Mouse (Mus musculus) small intestine, adult 2 months (tissue): Measurements from ENCODE around the gene Gm43518. TPM values are rescaled to one million over a fixed set of nuclear protein-coding genes. Genes with fewer than 3 reads are reported as not detected.
A peak's percentile ranks its signal among the peaks of the same experiment; 100 is the strongest.

Source experiments
- H3K27ac ChIP-seq: fragments of 200-500 bp; 2 replicates; pipeline ENCODE4 v1.5.1; 2012; ENCODE audit warnings: low read depth, low read length, control low read depth, inconsistent platforms; ENCODE audit not compliant: insufficient read depth
- H3K27me3 ChIP-seq: fragments of 200-500 bp; 2 replicates; pipeline ENCODE4 v1.6.1; 2012; ENCODE audit warnings: mild to moderate bottlenecking, moderate library complexity, low read length, inconsistent platforms; ENCODE audit not compliant: control insufficient read depth, insufficient read depth
- H3K36me3 ChIP-seq: fragments of 200-500 bp; 2 replicates; pipeline ENCODE4 v1.6.1; 2012; ENCODE audit warnings: mild to moderate bottlenecking, low read length, control low read depth, inconsistent platforms; ENCODE audit not compliant: control insufficient read depth, insufficient read depth
- H3K4me1 ChIP-seq: fragments of 200-500 bp; 2 replicates; pipeline ENCODE4 v1.6.1; 2012; ENCODE audit warnings: low read length, inconsistent platforms, mixed read lengths; ENCODE audit not compliant: control insufficient read depth, insufficient read depth, insufficient read length
- H3K4me3 ChIP-seq: fragments of 200-500 bp; 2 replicates; pipeline ENCODE4 v1.5.1; 2012; ENCODE audit warnings: low read depth, mild to moderate bottlenecking, control low read depth, inconsistent platforms, low read length, moderate library complexity
- CTCF ChIP-seq: fragments of 200-500 bp; IDR thresholded peaks from 2 replicates; pipeline ENCODE4 v1.5.1; 2012; ENCODE audit warnings: low read depth, mild to moderate bottlenecking, control low read depth, inconsistent platforms, low read length, moderate library complexity, mixed read lengths; ENCODE audit not compliant: insufficient replicate concordance, insufficient read length; ENCODE audit errors: extremely low read depth
- POLR2A ChIP-seq: fragments of 200-500 bp; IDR thresholded peaks from 2 replicates; pipeline ENCODE4 v1.6.1; 2012; ENCODE audit warnings: low read depth, mild to moderate bottlenecking, control low read depth, inconsistent platforms, low read length, moderate library complexity
- WGBS: fragments of 180-500 bp; shearing (Covaris S2); methylation state at CpG from one replicate; pipeline ENCODE4 v1.1.7; 2018; 5-methylcytosine and 5-hydroxymethylcytosine counted together
- polyA plus RNA-seq: library from polyadenylated mRNA; depleted of rRNA; stranded (reverse); fragments of >200 nt; gene quantifications from 2 replicates; pipeline ENCODE4 v1.2.3, GENCODE M21; 2012

Gene Gm43518
- polyA plus RNA-seq, 1 experiment = 0.44 TPM

- Histone ChIP-seq H3K4me3 (peak overlapping the region; percentile 89), H3K27ac (no peak overlapping the region), H3K36me3 (peaks cover 9% of the 10 kb centered on the region), H3K27me3 (no peaks in the 10 kb centered on the region), H3K4me1 (peaks cover 3% of the 10 kb centered on the region; the same call in 1 of the 2 replicates)
- 31% methylated on average over 13 of the region's 13 CpGs for WGBS
- TF ChIP-seq POLR2A (no peak), CTCF (no peak)
Measured at GRCm38 (mm10) chr5:123931131-123931530, 3.9 kb downstream of the Gm43518 start.

GRCm38 (mm10) chr5:123932927-123933326 is 5.7 kb downstream of the Gm43518 start:
- H3K27me3 ChIP-seq = no peaks in the 10 kb centered on the region
- H3K4me1 ChIP-seq = peaks cover 3% of the 10 kb centered on the region; the same call in 1 of the 2 replicates

GRCm38 (mm10) chr5:123933556-123933955 is 6.3 kb downstream of the Gm43518 start:
- TF ChIP-seq POLR2A (no peak), CTCF (no peak)
- peaks cover 3% of the 10 kb centered on the region; the same call in 1 of the 2 replicates for H3K4me1 ChIP-seq
- H3K36me3 ChIP-seq = no peaks in the 10 kb centered on the region
- no peak overlapping the region for H3K4me3 ChIP-seq
- H3K27me3 ChIP-seq = no peaks in the 10 kb centered on the region
- H3K27ac ChIP-seq = no peak overlapping the region
- 95% methylated on average over 12 of the region's 12 CpGs for WGBS

More at GRCm38 (mm10) chr5:123932927-123933326, 5.7 kb downstream of the Gm43518 start:
- Histone ChIP-seq H3K36me3 (no peaks in the 10 kb centered on the region), H3K4me3 (no peak overlapping the region), H3K27ac (no peak overlapping the region)
- no peak for TF ChIP-seq CTCF
- no peak for TF ChIP-seq POLR2A

DNA sequence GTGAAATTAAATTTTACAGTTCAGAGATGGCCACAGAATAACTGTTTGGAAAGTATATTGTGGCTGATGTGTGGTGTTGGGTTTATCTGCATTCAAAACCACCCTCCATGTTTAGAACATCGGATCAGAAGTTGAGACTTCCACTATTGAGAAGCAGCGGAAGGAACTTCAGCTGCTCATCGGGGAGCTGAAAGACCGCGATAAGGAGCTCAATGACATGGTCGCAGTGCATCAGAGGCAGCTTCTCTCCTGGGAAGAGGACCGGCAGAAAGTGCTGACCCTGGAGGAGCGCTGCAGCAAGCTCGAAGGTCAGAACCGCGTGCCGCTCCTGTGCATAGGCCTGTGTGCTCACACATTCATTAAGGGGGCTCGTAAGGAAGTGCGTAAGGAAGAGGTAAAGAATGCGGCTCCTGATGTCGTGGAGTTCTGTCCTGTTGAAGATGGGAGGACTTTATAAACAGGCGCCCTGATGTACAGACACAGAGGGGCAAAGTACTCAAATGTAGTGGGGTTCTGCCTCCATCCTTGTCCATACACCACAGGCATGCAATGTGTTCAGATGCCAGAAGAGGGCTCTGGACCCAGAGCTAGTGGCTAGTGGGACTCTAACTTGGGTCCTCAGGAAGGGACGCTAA is 6.9 kb downstream of the Gm43518 start:
- Histone ChIP-seq H3K27ac (no peak overlapping the region), H3K36me3 (no peaks in the 10 kb centered on the region), H3K27me3 (no peaks in the 10 kb centered on the region), H3K4me3 (no peak overlapping the region), H3K4me1 (peaks cover 3% of the 10 kb centered on the region; the same call in 1 of the 2 replicates)
- TF ChIP-seq CTCF = no peak
- no peak for TF ChIP-seq POLR2A
- WGBS = 51% methylated on average over 18 of the region's 18 CpGs

DNA sequence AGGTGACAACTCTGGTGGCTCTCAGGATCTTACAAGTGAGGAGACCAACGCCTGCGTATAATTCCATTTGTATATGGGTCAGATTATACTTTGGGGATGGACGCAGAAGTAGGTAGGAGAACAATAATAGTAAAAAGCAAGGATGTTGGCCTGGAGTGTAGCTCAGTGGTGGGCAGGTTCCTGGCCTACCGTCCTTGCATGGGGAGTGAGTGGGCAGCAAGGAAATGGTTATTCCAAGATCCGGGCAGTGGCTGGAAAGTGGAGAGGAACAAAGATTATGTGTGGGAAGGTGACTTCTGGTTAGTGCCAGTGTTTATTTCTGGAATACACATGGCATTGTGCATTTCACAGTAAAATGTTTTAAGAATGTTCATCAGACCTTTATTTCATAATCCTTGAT is 8.7 kb downstream of the Gm43518 start:
- TF ChIP-seq POLR2A = no peak
- TF ChIP-seq CTCF = no peak
- WGBS = 90% methylated on average over 5 of the region's 5 CpGs
- Histone ChIP-seq H3K4me3 (no peak overlapping the region), H3K27ac (no peak overlapping the region), H3K36me3 (no peaks in the 10 kb centered on the region), H3K27me3 (no peaks in the 10 kb centered on the region), H3K4me1 (peaks cover 3% of the 10 kb centered on the region; the same call in 1 of the 2 replicates)

- Histone ChIP-seq H3K4me1 (peaks cover 2% of the 10 kb centered on the region; the same call in 1 of the 2 replicates), H3K4me3 (no peak overlapping the region), H3K27me3 (no peaks in the 10 kb centered on the region), H3K36me3 (no peaks in the 10 kb centered on the region), H3K27ac (no peak overlapping the region)
- no peak for TF ChIP-seq POLR2A
- TF ChIP-seq CTCF = no peak
- 76% methylated on average over 5 of the region's 5 CpGs for WGBS
Measured at GRCm38 (mm10) chr5:123938479-123938878, 11.3 kb downstream of the Gm43518 start.

DNA sequence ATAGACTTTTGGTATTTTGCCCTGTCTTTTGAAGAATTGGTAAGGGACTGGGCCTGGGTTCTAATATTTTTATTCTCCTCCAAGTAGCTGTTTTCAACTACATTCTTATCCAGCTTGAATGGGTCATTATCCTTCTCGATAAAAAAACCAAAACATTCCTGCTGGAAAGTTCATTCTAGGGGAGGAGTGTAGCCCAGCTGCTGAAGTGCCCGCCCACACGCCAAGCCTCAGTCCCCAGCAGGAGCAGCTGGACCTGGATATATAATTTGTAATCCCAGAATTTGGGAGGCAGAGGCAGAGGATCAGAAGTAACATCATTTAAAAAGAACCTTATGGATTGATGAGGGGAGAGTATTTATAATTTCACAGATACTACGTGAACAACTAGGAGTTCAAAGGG is 19.3 kb downstream of the Gm43518 start:
- H3K4me1 ChIP-seq = no peaks in the 10 kb centered on the region
- TF ChIP-seq CTCF (no peak), POLR2A (no peak)
- 72% methylated on average over 4 of the region's 4 CpGs for WGBS

More for the DNA sequence above, 19.3 kb downstream of the Gm43518 start:
- no peak overlapping the region for H3K27ac ChIP-seq
- no peaks in the 10 kb centered on the region for H3K27me3 ChIP-seq
- H3K4me3 ChIP-seq = no peak overlapping the region
- no peaks in the 10 kb centered on the region for H3K36me3 ChIP-seq
